Mouse (Mus musculus) ES-Bruce4 (cell line): ENCODE measurements around the gene Fbn1. TPM values are rescaled to one million over a fixed set of nuclear protein-coding genes. Genes with fewer than 3 reads are reported as not detected.

ENCODE experiments used
- H3K27ac ChIP-seq: 2 replicates; pipeline ENCODE4 v1.5.1; 2012; ENCODE audit warnings: low read length, inconsistent platforms; ENCODE audit not compliant: insufficient read depth
- H3K27me3 ChIP-seq: 2 replicates; pipeline ENCODE4 v1.6.1; 2012; ENCODE audit warnings: mild to moderate bottlenecking, low read length, inconsistent platforms; ENCODE audit not compliant: control insufficient read depth, poor library complexity, insufficient read depth, severe bottlenecking
- H3K36me3 ChIP-seq: 2 replicates; pipeline ENCODE4 v1.6.1; 2012; ENCODE audit warnings: inconsistent platforms, mild to moderate bottlenecking, low read length, moderate library complexity; ENCODE audit not compliant: control insufficient read depth, poor library complexity, insufficient read depth, severe bottlenecking
- H3K4me1 ChIP-seq: one replicate; pipeline ENCODE4 v1.8.1; 2011; ENCODE audit warnings: low read length; ENCODE audit not compliant: control insufficient read depth, insufficient read depth
- H3K4me3 ChIP-seq: 2 replicates; pipeline ENCODE4 v1.5.1; 2011; ENCODE audit warnings: low read depth, mild to moderate bottlenecking, low read length
- H3K9ac ChIP-seq: 2 replicates; pipeline ENCODE4 v1.6.1; 2012; ENCODE audit warnings: low read depth, mild to moderate bottlenecking, inconsistent platforms; ENCODE audit not compliant: poor library complexity, severe bottlenecking
- H3K9me3 ChIP-seq: replicated peaks from 2 replicates; pipeline ENCODE4 v1.6.1; 2012; ENCODE audit warnings: mild to moderate bottlenecking, low read length, inconsistent platforms; ENCODE audit not compliant: control insufficient read depth, poor library complexity, insufficient read depth, severe bottlenecking
- CTCF ChIP-seq: IDR thresholded peaks from one replicate; pipeline ENCODE4 v1.8.1; 2011; ENCODE audit warnings: low read depth, low read length
- EP300 ChIP-seq: IDR thresholded peaks from 2 replicates; pipeline ENCODE4 v1.6.1; 2011; ENCODE audit warnings: low read depth, low read length; ENCODE audit not compliant: insufficient read depth
- POLR2A ChIP-seq: IDR thresholded peaks from one replicate; pipeline ENCODE4 v1.8.1; 2011; ENCODE audit warnings: low read length; ENCODE audit not compliant: insufficient read depth
- polyA plus RNA-seq: library from polyadenylated mRNA; stranded (reverse); fragments of >200 nt; gene quantifications from 2 replicates; pipeline ENCODE4 v1.2.4, GENCODE M21; 2011; ENCODE audit warnings: low read depth; ENCODE audit not compliant: missing spikeins, insufficient read depth, insufficient read length

The Fbn1 gene
- polyA plus RNA-seq, 1 experiment: 2.4 TPM

GRCm38 (mm10) chr2:125540579-125540978, 32.8 kb upstream of the Fbn1 start:
- H3K4me1 ChIP-seq: no peaks in the 10 kb centered on the region
- TF ChIP-seq POLR2A: no peak
- no peak for TF ChIP-seq CTCF
- no peak for TF ChIP-seq EP300
- H3K36me3 ChIP-seq: no peaks in the 10 kb centered on the region
- H3K9ac ChIP-seq: no peak overlapping the region
- no peak overlapping the region for H3K27ac ChIP-seq
- H3K9me3 ChIP-seq: no peaks in the 10 kb centered on the region
- H3K4me3 ChIP-seq: no peak overlapping the region
- no peaks in the 10 kb centered on the region for H3K27me3 ChIP-seq

GRCm38 (mm10) chr2:125539640-125540039, 31.8 kb upstream of the Fbn1 start:
- no peak for TF ChIP-seq EP300
- H3K4me1 ChIP-seq: no peaks in the 10 kb centered on the region
- H3K27ac ChIP-seq: no peak overlapping the region
- H3K36me3 ChIP-seq: no peaks in the 10 kb centered on the region
- no peaks in the 10 kb centered on the region for H3K9me3 ChIP-seq
- H3K9ac ChIP-seq: no peak overlapping the region
- no peak overlapping the region for H3K4me3 ChIP-seq
- no peaks in the 10 kb centered on the region for H3K27me3 ChIP-seq

- Histone ChIP-seq H3K27me3 (no peaks in the 10 kb centered on the region), H3K9me3 (no peaks in the 10 kb centered on the region), H3K4me3 (no peak overlapping the region), H3K4me1 (no peaks in the 10 kb centered on the region), H3K27ac (no peak overlapping the region), H3K9ac (no peak overlapping the region), H3K36me3 (no peaks in the 10 kb centered on the region)
- TF ChIP-seq EP300 (no peak), CTCF (no peak), POLR2A (no peak)
Measured at GRCm38 (mm10) chr2:125530665-125531064, 22.9 kb upstream of the Fbn1 start.

GRCm38 (mm10) chr2:125526566-125526965, 18.8 kb upstream of the Fbn1 start:
- H3K9ac ChIP-seq: no peak overlapping the region
- H3K4me1 ChIP-seq: no peaks in the 10 kb centered on the region
- no peaks in the 10 kb centered on the region for H3K36me3 ChIP-seq
- H3K27ac ChIP-seq: no peak overlapping the region
- no peak for TF ChIP-seq EP300
- TF ChIP-seq CTCF: no peak
- TF ChIP-seq POLR2A: no peak
- no peak overlapping the region for H3K4me3 ChIP-seq
- no peaks in the 10 kb centered on the region for H3K27me3 ChIP-seq
- H3K9me3 ChIP-seq: no peaks in the 10 kb centered on the region

- Histone ChIP-seq H3K36me3 (no peaks in the 10 kb centered on the region), H3K9ac (no peak overlapping the region), H3K27ac (no peak overlapping the region), H3K4me3 (no peak overlapping the region), H3K9me3 (no peaks in the 10 kb centered on the region), H3K27me3 (no peaks in the 10 kb centered on the region), H3K4me1 (no peaks in the 10 kb centered on the region)
- TF ChIP-seq POLR2A: no peak
- no peak for TF ChIP-seq EP300
- TF ChIP-seq CTCF: no peak
Measured at GRCm38 (mm10) chr2:125525484-125525883, 17.7 kb upstream of the Fbn1 start.

- H3K36me3 ChIP-seq: no peaks in the 10 kb centered on the region
- no peak overlapping the region for H3K9ac ChIP-seq
- H3K4me1 ChIP-seq: no peaks in the 10 kb centered on the region
- no peak overlapping the region for H3K27ac ChIP-seq
- no peak overlapping the region for H3K4me3 ChIP-seq
- no peaks in the 10 kb centered on the region for H3K9me3 ChIP-seq
- no peaks in the 10 kb centered on the region for H3K27me3 ChIP-seq
- no peak for TF ChIP-seq POLR2A
- no peak for TF ChIP-seq EP300
- no peak for TF ChIP-seq CTCF
Measured at GRCm38 (mm10) chr2:125516594-125516993, 8.8 kb upstream of the Fbn1 start.
